Mouse (Mus musculus) forebrain, postnatal 0 days (tissue): ENCODE results near the gene Ppil6. TPM values are rescaled to one million over a fixed set of nuclear protein-coding genes. Genes with fewer than 3 reads are reported as not detected.
A peak's percentile ranks its signal among the peaks of the same experiment; 100 is the strongest.

Experiments
- ATAC-seq: fragments of 200-750 bp; cut with Nextera tagmentation; 2 replicates; pipeline ENCODE4 v1.8.0; 2017; ENCODE audit warnings: mild to moderate bottlenecking, moderate library complexity
- DNase-seq: peaks from one replicate; pipeline ENCODE4 v3.0.0-alpha.2; 2015
- H3K27ac ChIP-seq: fragments of 300-500 bp; sonication (generic); 2 replicates; pipeline ENCODE4 v1.5.1; 2014; ENCODE audit warnings: low read depth, mild to moderate bottlenecking, antibody characterized with exemption, low read length, moderate library complexity, mixed read lengths
- H3K27me3 ChIP-seq: fragments of 300-500 bp; sonication (generic); 2 replicates; pipeline ENCODE4 v1.6.1; 2014; ENCODE audit warnings: mild to moderate bottlenecking, low read length, mixed read lengths; ENCODE audit not compliant: insufficient read depth
- H3K36me3 ChIP-seq: fragments of 300-500 bp; sonication (generic); 2 replicates; pipeline ENCODE4 v1.6.1; 2014; ENCODE audit warnings: mild to moderate bottlenecking, moderate library complexity; ENCODE audit not compliant: insufficient read depth
- H3K4me1 ChIP-seq: fragments of 300-500 bp; sonication (generic); 2 replicates; pipeline ENCODE4 v1.6.1; 2014; ENCODE audit warnings: antibody characterized with exemption; ENCODE audit not compliant: insufficient read depth
- H3K4me2 ChIP-seq: fragments of 300-500 bp; sonication (generic); 2 replicates; pipeline ENCODE4 v1.6.1; 2014; ENCODE audit warnings: low read depth, mild to moderate bottlenecking, moderate library complexity
- H3K4me3 ChIP-seq: fragments of 300-500 bp; sonication (generic); 2 replicates; pipeline ENCODE4 v1.5.1; 2014; ENCODE audit warnings: low read depth, low read length, mixed read lengths
- H3K9ac ChIP-seq: fragments of 300-500 bp; sonication (generic); 2 replicates; pipeline ENCODE4 v1.6.1; 2014; ENCODE audit warnings: mild to moderate bottlenecking
- H3K9me3 ChIP-seq: fragments of 300-500 bp; sonication (generic); 2 replicates; pipeline ENCODE4 v1.6.1; 2016; ENCODE audit warnings: low read length
- CTCF ChIP-seq: sonication (generic); IDR thresholded peaks from 2 replicates; pipeline ENCODE4 v1.5.1; 2016; ENCODE audit warnings: antibody characterized with exemption, control low read depth, low read depth
- WGBS: fragments of 180-500 bp; shearing (Covaris S2); extraction: QIAGEN DNeasy Blood & Tissue Kit; methylation state at CpG from one replicate; pipeline ENCODE4 v1.1.7; 2014; 5-methylcytosine and 5-hydroxymethylcytosine counted together
- polyA plus RNA-seq: library from polyadenylated mRNA; unstranded; fragments of >200 nt; fragmentation: Nextera tagmentation; extraction: Ambion mirVana; gene quantifications from 2 replicates; pipeline ENCODE4 v1.2.1, GENCODE M21; 2015
- total RNA-seq: library from RNA; depleted of rRNA; stranded (reverse); fragments of >200 nt; gene quantifications from 2 replicates; pipeline ENCODE4 v1.2.3, GENCODE M21; 2014

Ppil6 gene
- total and polyA plus RNA-seq, 2 experiments from 2014 or later: 0.81 to 8.7 TPM

- H3K27ac ChIP-seq: no peak overlapping the region
- ATAC-seq: no peak
Measured at GRCm38 (mm10) chr10:41542057-41542456, 51.8 kb downstream of the Ppil6 start.

GRCm38 (mm10) chr10:41543439-41543838, 53.2 kb downstream of the Ppil6 start:
- WGBS: 88% methylated on average over 4 of the region's 4 CpGs
- DNase-seq: no peak
- TF ChIP-seq CTCF: no peak
- Histone ChIP-seq H3K27ac (no peak overlapping the region), H3K9ac (no peak overlapping the region), H3K4me2 (no peak overlapping the region), H3K9me3 (no peaks in the 10 kb centered on the region), H3K36me3 (no peaks in the 10 kb centered on the region), H3K27me3 (no peaks in the 10 kb centered on the region), H3K4me1 (no peaks in the 10 kb centered on the region), H3K4me3 (no peak overlapping the region)
- no peak for ATAC-seq

More at GRCm38 (mm10) chr10:41542057-41542456, 51.8 kb downstream of the Ppil6 start:
- H3K27me3 ChIP-seq: no peaks in the 10 kb centered on the region
- no peaks in the 10 kb centered on the region for H3K9me3 ChIP-seq
- no peak for DNase-seq
- H3K4me1 ChIP-seq: no peaks in the 10 kb centered on the region
- no peak for TF ChIP-seq CTCF
- no peaks in the 10 kb centered on the region for H3K36me3 ChIP-seq
- no peak overlapping the region for H3K4me2 ChIP-seq
- 96% methylated on average over 6 of the region's 6 CpGs for WGBS
- H3K9ac ChIP-seq: no peak overlapping the region
- no peak overlapping the region for H3K4me3 ChIP-seq

GRCm38 (mm10) chr10:41543844-41544243, 53.6 kb downstream of the Ppil6 start:
- Histone ChIP-seq H3K4me1 (no peaks in the 10 kb centered on the region), H3K4me2 (no peak overlapping the region), H3K27ac (no peak overlapping the region), H3K9ac (no peak overlapping the region), H3K9me3 (no peaks in the 10 kb centered on the region), H3K27me3 (no peaks in the 10 kb centered on the region), H3K36me3 (no peaks in the 10 kb centered on the region), H3K4me3 (no peak overlapping the region)
- DNase-seq (no peak), ATAC-seq (no peak)
- 76% methylated on average over 2 of the region's 2 CpGs for WGBS
- TF ChIP-seq CTCF: no peak

GRCm38 (mm10) chr10:41544481-41545190, 54.4 kb downstream of the Ppil6 start:
- no peaks in the 10 kb centered on the region for H3K27me3 ChIP-seq
- no peak overlapping the region for H3K4me2 ChIP-seq
- no peak overlapping the region for H3K27ac ChIP-seq
- no peak for TF ChIP-seq CTCF
- no peak overlapping the region for H3K9ac ChIP-seq
- ATAC-seq (no peak), DNase-seq (peak; percentile 8)
- no peak overlapping the region for H3K4me3 ChIP-seq
- 6% methylated on average over 7 of the region's 7 CpGs for WGBS
- H3K9me3 ChIP-seq: peaks cover 5% of the 10 kb centered on the region; the same call in 1 of the 2 replicates
- no peaks in the 10 kb centered on the region for H3K4me1 ChIP-seq
- no peaks in the 10 kb centered on the region for H3K36me3 ChIP-seq

- no peak overlapping the region for H3K4me2 ChIP-seq
- no peaks in the 10 kb centered on the region for H3K36me3 ChIP-seq
- ATAC-seq (no peak), DNase-seq (no peak)
- H3K9me3 ChIP-seq: peaks cover 5% of the 10 kb centered on the region; the same call in 1 of the 2 replicates
- H3K27me3 ChIP-seq: no peaks in the 10 kb centered on the region
- no peaks in the 10 kb centered on the region for H3K4me1 ChIP-seq
- no peak overlapping the region for H3K9ac ChIP-seq
- H3K27ac ChIP-seq: no peak overlapping the region
- 61% methylated on average over 7 of the region's 7 CpGs for WGBS
- TF ChIP-seq CTCF: no peak
- H3K4me3 ChIP-seq: no peak overlapping the region
Measured at GRCm38 (mm10) chr10:41545224-41545755, 55.1 kb downstream of the Ppil6 start.

- no peaks in the 10 kb centered on the region for H3K27me3 ChIP-seq
- no peak overlapping the region for H3K4me2 ChIP-seq
- no peaks in the 10 kb centered on the region for H3K36me3 ChIP-seq
- WGBS: 70% methylated on average over 13 of the region's 13 CpGs
- no peak overlapping the region for H3K27ac ChIP-seq
- no peak for TF ChIP-seq CTCF
- H3K4me3 ChIP-seq: no peak overlapping the region
- no peak overlapping the region for H3K9ac ChIP-seq
- peaks cover 5% of the 10 kb centered on the region; the same call in 1 of the 2 replicates for H3K9me3 ChIP-seq
- ATAC-seq (no peak), DNase-seq (no peak)
- H3K4me1 ChIP-seq: no peaks in the 10 kb centered on the region
Measured at GRCm38 (mm10) chr10:41546396-41547165, 56.3 kb downstream of the Ppil6 start.

GRCm38 (mm10) chr10:41550711-41551110, 60.5 kb downstream of the Ppil6 start:
- no peak for ATAC-seq
- DNase-seq: no peak
- Histone ChIP-seq H3K4me1 (no peaks in the 10 kb centered on the region), H3K27me3 (no peaks in the 10 kb centered on the region), H3K36me3 (no peaks in the 10 kb centered on the region), H3K27ac (no peak overlapping the region), H3K4me3 (no peak overlapping the region), H3K9me3 (peaks cover 5% of the 10 kb centered on the region; the same call in 1 of the 2 replicates), H3K9ac (no peak overlapping the region), H3K4me2 (no peak overlapping the region)
- TF ChIP-seq CTCF: no peak
- 86% methylated on average over 7 of the region's 7 CpGs for WGBS
